Mouse (Mus musculus): ENCODE measurements around the gene Zc3h14.

Gene Zc3h14

DNA sequence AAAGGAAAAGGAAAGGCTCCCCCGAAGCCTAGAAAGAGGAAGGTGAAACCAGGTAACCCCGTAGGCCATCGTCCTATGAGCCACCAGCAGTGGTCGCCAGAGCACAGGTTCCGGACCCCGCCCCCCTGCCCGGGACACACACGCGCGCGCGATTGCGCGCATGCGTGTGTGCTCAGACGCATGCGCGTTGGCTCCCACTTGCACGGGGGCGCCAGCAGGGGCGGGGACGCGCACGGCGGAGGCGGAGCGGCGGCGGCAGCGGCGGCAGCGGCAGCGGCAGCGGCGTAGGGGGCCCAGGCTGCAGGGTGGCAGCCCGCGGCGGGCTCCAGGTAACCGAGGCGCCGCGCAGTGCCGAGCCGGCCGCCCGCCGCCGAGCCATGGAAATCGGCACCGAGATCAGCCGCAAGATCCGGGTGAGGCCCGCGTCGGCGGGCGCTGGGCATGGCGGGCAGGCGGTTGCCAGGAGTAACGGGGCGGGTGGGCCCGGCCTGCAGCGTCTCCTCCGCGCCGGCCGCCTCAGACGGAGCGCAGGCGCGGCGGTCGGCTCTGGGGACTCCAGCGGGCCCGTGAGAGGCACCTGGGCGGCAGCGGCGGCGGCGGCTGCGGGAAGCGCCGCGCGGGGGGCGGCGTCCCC, at the start of gene Zc3h14:
Gene Zc3h14 (plus strand): TSS at position 219 of the 634 bp plus-strand sequence.
- peak; percentile 73 for DNase-seq (ENCODE audit: low read depth, low spot score)

DNA sequence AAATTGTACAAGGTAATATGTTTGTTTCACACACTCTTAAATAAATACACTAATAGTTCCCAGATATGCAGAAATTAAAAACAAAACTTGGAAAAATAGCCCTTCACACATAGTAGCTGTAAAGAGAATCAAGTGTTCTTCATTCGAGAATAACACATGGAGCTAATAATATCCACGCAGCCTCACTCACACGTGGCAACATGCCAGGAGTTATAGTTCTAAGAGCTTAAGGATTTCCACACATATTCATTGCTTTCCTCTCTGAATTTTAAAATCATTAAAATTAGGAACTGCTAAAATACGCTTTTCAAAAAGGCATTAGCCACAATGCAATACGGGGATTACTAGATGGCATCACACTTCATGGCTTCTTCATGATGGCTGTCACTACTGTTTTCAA, 49.6 kb upstream of the Zc3h14 start:
- DNase-seq (ENCODE audit: low read depth, low spot score), result no peak

DNA sequence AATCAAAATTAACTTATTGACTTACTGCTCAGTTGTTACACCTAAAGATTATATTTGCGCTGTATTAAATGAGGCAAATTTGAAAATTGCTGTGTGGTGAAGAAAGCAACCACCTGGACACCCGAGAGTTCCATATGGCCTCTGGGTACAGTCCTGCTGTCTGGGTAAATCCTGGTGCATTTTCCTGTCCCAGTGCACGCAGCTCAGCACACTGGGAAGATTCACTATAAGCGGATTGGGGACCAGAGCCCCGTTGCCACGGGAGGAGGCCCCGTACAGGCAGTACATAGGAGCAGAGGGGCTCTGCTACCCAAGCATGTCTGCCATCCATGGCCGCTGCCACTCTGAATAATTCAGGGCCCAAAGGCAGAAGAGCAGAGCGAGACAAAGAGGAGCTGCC, 45.2 kb upstream of the Zc3h14 start:
- no peak for DNase-seq (ENCODE audit: low read depth, low spot score)

DNA sequence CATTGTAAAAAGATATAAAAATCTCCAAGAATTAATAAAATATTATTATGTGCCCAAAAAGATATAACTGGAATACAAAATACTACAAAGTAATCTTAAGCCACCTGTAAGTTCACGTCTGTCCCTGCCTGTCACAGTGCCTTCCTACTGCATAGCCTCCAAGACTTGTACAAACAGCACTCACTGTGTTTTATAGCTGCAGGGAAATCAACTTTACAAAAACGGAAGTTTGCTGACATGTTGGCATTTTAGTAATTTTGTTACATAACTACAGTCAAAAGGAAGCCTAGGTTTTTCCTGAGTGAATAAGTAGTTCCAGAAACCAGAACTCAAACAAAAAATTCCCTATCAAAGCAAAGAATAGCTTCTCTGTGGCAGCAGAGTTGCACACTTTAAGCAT, 43.2 kb upstream of the Zc3h14 start:
- no peak for DNase-seq (ENCODE audit: low read depth, low spot score)

DNA sequence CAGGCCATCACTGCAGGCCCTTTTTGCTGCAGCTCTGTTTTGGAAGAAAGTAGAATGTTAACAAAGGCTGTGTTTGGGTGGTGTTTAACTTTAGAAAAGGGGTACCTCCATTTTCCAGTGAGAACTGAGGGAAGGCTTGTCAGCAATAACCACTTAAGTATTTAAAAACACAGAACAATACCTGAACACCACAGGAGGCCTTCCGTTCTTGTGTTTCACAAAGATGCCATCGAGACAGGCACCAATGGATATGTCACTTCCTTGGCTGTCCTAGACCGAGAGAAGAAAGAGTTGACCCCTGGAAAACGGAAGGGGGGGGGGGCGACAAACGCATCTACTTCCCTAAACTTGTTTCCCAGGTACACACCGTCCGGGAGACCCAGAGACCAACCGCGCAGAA, 42.8 kb upstream of the Zc3h14 start:
- DNase-seq (ENCODE audit: low read depth, low spot score), result no peak

DNA sequence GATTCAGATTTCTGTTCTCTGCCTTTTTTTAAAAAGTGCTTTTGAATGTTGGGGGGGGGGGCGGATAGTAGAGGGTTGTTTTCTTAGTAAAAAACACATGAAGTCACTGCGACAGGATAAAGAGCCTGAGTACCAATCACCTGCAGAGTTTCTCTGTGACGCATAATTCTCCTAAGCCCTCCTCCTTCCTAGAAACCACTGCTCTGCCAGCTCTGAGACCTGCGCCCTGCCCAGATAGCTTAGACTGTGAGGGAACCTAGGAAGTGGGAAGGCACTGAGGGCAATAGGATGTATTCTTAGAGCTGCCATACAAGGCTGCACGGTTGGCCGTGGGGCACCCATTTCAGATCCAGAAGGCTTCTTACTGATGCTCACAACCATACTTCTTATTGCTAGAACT, 33.9 kb upstream of the Zc3h14 start:
- DNase-seq (ENCODE audit: low read depth, low spot score), result no peak

DNA sequence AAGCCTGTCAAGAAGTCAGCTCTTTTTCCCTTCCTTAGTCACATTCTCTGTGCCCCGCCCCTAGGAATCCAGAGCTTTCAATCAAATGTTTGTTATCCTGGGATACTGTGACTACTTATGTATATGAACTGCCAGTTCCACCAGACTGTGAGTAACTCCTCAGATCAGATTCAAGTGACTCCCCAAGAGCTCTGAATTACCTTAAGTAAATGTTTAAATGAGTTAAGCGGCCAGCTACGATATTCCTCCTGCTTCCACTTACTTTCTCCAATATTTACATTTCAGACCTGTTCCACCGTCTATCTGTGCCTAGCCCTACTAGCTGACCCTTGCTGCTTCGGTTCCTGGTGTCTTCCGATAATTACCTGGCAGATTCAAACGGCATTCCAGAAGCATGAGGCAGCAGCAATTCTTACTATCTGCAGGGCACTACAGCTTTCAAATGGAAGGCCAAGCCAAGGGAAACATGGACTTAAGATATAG, 33.1 kb upstream of the Zc3h14 start:
- no peak for DNase-seq (ENCODE audit: low read depth, low spot score)

DNA sequence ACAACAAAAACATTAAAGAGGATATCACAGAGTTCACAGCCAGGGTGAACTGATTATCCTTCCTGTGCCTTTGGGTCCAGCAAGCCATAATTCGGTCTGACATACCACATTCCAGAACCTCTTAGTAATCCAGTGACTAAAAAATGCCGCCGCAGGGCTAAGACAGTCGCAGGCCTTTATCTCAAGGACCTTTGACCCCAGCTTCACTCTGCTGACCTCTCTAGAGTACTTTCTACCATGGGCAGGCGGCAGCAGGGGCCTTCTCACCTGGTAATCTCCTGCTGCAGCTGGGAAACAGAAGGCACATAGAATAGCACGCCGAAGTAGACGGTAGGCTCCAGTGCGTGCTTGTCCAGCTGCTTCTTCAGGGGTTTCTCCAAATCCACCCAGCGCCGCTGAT, 32.0 kb upstream of the Zc3h14 start:
- no peak for DNase-seq (ENCODE audit: low read depth, low spot score)

DNA sequence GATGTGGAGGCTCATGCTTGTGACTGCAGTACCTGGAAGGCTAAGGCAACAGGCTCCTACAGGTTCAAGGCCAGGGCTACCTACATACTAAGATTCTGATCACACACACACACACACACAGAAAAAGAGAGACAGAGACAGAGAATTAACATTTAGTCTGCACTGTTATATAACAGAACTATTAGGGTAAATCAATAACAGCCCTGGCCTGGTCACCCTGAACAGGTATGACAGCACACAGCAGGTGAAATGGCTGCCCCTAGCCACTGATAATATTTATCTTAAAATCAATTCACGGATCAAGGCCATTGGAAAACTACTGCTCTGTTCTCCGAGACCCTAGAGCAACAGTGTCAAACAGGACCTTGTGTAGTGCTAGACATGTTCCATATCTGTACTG, 30.6 kb upstream of the Zc3h14 start:
- DNase-seq (ENCODE audit: low read depth, low spot score), result no peak

DNA sequence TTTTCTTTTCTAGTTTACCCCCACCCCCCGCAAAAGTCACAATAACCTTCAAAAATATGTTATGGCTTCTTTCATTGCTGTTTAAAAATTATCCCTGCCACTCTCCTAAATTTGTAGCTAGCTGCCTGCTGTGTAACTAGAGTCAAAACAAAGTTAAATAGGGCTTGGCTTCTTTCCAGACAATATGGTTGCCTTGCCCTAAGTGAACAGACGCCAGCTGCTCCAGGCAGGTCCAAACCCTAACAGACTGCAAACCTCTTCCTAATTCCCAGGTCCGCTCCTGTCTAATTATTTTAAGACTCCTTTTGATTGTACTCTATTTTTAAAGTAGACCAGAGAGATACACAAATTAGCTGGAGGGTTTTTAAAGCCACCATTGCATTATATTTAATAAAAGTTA, 26.1 kb upstream of the Zc3h14 start:
- no peak for DNase-seq (ENCODE audit: low read depth, low spot score)

DNA sequence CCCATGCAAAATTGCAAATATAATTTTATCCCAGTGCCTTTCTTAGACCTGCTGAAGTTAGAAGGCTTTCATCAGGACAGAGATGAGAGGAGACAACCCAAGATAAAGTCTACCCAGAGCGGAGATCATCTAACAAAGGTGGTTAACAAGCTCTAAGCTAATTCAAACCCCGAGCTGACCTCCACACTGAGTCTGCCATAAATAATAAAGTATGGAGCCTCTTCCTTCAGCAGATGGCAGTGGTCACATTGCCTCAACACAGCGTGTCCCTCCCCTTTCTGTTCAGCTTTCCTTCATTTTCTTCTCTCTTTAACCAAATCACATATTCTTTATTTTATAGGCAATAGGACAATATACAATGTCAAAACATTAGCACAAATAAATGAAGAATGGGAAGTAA, 25.7 kb upstream of the Zc3h14 start:
- no peak for DNase-seq (ENCODE audit: low read depth, low spot score)

DNA sequence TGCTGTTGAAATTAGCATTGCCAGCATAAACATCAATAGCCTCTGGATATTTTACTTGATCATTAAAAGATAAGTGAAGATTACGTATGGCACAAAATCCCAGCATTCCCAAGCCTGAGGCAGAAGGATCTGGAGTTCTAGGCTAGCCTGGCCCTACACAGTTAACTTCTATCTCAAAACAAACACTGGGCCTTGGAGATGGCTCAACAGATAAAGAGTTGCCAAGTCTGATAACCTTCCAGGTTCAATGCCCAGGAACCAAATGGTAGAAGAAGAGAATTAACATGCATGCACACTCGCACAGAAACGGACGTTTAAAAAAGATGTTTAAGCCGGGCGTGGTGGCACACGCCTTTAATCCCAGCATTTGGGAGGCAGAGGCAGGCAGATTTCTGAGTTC, 22.5 kb upstream of the Zc3h14 start:
- no peak for DNase-seq (ENCODE audit: low read depth, low spot score)

DNA sequence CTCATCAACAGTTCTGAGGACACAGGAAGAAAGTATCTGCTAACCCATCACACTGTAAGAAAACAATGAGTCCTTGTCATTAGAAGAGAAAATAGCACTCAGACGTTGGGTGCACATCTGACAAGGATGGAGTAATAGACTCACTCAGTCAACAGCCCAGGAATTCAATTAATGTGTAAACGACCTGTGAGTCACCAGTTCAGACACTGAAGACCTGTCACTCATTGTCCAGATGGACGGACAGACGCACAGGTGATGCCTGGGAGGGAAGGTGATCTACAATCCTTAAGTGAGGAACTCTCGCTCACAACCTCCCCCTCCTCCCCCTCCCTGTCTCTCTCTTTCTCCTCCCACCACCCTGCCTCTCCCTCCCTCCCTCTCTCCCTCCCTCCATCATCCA, 21.8 kb upstream of the Zc3h14 start:
- no peak for DNase-seq (ENCODE audit: low read depth, low spot score)

DNA sequence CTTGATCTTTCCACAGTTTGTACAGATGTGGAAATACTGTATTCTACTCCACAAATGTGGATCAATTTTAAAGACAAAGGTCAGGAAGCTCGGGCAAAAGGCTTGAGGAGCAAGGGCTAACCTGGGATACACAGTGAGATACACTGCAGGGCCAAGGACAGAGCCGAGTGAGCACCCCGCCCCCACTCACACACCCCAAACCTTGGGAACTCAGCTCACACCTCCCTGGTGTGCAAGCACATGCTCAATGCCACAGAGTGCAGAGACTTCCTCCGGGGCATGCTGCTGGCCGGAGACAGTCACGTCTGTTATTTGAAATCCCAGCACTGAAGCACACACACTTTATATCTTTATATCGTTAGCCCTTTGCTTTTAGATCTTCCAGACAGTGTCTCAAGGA, 20.7 kb upstream of the Zc3h14 start:
- no peak for DNase-seq (ENCODE audit: low read depth, low spot score)

DNA sequence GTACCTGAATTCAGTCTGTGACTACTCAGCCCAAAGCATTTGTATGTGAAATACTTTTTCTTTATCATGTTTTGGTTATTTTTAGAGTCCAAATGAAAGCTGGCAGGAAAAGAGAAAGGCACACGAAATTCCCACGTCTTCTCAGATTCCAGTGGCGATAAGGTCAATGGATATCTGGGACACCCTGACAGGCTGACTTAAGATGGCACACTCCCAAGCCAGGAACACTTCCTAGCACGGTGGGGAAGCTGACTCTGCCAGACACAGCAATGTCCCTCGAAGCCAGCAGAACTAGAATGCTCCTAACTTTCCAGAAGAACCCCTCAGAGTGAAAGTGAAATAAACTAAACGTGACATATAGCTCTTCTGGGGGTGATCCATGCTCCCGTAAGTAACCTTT, 19.6 kb upstream of the Zc3h14 start:
- no peak for DNase-seq (ENCODE audit: low read depth, low spot score)

DNA sequence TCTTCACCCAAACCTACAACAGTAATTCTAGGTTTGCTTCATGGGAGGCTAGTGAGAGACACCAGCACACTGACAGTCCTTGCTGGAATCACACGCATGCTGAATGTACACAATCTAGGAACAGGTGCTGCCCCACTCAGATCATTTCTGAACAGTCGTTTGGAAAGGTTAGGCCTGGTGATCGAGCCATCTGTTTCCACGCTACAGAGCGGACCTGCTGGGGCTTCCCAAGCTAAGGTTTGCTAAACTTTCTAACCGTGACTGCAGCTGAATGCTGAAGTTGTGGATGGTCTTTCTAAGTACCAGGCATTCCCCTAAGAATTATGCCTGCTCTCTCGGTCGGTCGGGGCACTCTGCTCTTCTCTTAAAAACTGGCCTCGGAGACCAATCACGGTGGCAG, 16.1 kb upstream of the Zc3h14 start:
- no peak for DNase-seq (ENCODE audit: low read depth, low spot score)

DNA sequence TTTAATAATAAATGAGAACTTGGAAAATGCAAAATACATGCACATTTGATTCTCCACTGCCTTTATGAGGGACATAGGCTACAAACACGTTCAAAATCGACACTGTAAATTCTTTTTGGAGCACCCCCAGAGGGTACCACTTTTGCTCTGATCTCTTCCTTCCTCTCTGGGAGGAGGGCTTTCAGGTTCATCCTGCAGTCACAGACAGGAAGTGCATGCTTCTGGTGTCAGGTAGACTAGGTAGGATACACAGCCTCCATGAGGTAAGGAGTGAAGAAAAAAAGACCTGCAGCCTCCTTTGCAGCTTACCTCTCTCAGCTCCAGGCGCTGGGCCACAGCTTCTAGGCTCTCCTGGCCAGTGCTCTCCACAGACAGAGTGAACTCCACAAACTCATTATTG, 13.6 kb upstream of the Zc3h14 start:
- DNase-seq (ENCODE audit: low read depth, low spot score), result no peak

DNA sequence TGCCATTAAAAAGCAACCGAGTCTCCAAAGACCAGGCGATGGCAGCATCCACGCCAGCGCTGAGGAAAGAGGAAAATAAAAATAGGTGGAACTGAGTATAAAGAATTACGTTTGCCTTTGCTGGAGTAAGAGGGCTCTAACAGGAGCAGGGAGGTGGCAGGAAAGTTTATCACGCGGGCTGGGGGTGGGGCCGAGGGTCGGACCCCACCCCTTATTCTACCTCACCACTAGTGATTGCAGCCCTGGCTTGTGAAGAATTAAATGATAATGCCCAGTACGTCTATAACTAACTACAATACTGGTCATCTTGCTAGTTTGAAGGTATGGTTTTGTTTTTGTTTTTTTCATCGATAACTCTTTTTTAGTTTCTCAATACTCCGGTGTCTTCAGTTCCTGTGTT, 13.0 kb upstream of the Zc3h14 start:
- no peak for DNase-seq (ENCODE audit: low read depth, low spot score)

DNA sequence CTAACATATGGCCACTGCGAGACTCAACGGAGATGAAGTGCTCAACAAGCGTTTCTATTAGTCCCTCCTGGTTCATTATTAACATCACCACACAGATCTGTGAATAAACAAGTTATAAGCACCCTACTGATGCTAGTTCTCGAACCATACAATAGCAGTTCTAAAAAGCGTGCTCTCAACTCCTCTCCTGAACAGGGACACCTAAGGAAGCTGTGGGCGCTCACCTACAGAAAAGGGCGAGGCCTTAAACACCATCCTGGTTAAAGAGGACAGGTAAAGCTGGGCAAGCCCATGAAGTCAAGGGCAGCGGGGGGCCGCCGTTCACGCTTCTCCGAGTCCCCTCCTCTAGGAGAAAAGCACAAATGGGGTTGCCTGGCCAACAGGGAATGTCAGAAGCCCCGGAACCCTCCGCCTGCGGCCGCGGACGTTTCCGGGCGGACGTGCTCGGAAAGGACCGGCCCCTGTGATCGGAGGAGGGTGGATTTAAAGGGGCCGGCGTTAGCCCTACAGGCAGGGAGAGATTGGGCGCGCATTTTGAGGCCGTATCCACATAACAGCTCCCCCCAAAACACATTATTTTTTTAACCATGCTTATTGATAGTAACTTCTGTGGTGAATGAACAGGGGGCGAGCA, 12.4 kb upstream of the Zc3h14 start:
- peak; percentile 83 for DNase-seq (ENCODE audit: low read depth, low spot score)

DNA sequence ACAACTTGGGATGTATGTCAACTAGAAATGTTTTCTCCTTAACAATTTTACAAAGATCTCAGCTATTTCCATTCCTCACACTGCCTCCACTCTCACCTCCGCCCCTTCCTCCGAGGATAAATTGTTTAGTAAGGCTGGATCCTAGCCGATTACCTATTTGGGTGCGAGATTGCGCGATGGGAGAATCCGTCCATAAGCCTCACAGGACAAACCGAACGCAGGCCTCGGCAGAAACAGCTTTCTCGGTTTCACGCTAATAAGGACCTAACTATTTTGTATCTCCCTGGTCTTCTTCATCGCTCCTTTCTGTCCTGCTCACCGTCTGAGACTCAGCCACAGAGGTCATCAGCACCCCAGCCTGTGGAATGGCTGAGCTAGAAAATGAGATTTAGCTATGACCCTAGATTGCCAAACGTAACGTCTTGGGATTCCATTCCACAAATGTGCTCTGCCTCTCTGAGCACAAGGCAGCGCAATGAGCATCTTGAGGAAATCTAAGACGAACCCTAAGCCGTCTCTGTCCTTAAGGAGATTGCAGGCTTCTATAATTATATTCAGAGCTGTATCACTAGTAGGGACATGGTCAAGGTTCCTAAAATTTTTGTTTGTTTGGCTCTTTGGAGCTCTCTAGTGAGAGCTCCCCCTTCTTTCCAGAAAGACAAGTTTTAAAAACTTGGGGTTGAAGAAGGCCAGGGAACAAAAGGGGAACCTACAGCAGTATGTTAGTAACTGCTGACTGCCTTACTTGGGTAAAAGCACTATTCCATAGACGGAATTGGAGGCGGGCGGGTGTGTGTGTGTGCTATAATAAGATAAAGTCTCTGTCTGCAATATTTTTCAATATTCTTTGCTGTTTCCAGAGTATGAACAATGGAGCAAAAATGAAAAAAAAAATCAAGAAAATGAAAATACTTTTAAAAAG, 11.6 kb upstream of the Zc3h14 start:
- no peak for DNase-seq (ENCODE audit: low read depth, low spot score)

DNA sequence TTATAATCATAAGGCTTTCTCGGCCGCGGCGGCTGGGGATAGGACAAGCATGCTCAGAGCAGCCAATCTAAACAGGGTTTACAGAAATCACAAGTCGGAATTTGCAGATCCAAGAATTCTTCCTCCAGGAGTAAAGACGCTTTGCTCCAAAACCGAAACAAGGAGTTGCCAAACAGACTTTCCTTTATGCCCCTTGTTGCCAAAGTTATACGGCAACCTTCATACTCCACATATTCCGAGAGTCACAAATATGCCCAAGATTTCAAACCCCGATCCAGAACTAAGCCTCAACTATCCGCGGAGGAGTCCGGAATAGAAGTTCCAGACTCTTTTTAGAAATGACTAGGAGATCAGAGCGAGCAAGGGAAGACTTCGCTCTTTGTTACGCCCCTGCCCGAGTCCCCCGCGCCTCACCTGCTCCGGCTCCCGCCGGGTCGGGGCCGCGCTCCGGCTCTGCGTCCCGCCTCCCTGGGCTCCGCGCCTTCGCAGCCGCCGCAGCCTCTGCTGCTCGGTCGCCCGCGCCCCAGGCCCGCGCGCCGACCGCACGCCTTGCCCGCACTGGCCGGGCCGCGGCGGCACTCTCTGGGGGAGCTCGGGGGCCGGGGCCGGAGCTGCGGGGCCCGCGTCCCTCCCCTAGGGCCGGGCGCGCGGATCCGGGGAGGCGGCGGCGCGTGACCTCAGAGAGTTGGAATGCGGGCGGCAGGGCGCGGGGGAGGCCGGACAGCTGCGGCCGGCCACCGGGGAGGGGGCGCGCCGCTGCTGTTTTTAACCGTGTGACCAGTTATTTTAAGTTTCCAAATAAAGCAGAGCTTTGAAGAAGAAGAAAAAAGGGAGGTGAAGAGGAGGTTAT, 9.6 kb upstream of the Zc3h14 start, which contains the start of gene Ptpn21:
Gene Ptpn21 (minus strand): TSS at position 455 of the 850 bp plus-strand sequence.
- no peak for DNase-seq (ENCODE audit: low read depth, low spot score)

All from telencephalon, adult 2 months (tissue).